Mouse (Mus musculus) stomach, embryonic 16.5 days (tissue): ENCODE measurements around the gene Sfswap. TPM values are rescaled to one million over a fixed set of nuclear protein-coding genes. Genes with fewer than 3 reads are reported as not detected.
"Not testable (repeated sequence)": the region's sequence is repeated elsewhere in the genome, so short reads cannot be mapped to it uniquely, and the experiment has no call there.

Experiments
- ATAC-seq: fragments of 200-750 bp; cut with Nextera tagmentation; 2 replicates; pipeline ENCODE4 v1.8.0; 2017; ENCODE audit warnings: moderate number of reproducible peaks, moderate TSS enrichment; ENCODE audit not compliant: insufficient read depth, low FRiP score
- H3K27ac ChIP-seq: fragments of 300-500 bp; sonication (generic); 2 replicates; pipeline ENCODE4 v1.5.1; 2014; ENCODE audit warnings: low read length
- H3K27me3 ChIP-seq: fragments of 300-500 bp; sonication (generic); 2 replicates; pipeline ENCODE4 v1.6.1; 2014; ENCODE audit warnings: low read length, control low read depth, mixed read lengths; ENCODE audit not compliant: control insufficient read depth, insufficient read depth
- H3K36me3 ChIP-seq: fragments of 300-500 bp; sonication (generic); 2 replicates; pipeline ENCODE4 v1.6.1; 2014; ENCODE audit warnings: low read length; ENCODE audit not compliant: control insufficient read depth, insufficient read depth
- H3K4me1 ChIP-seq: fragments of 300-500 bp; sonication (generic); 2 replicates; pipeline ENCODE4 v1.6.1; 2014; ENCODE audit warnings: low read length, control low read depth, mixed read lengths; ENCODE audit not compliant: control insufficient read depth, insufficient read depth
- H3K4me2 ChIP-seq: fragments of 300-500 bp; sonication (generic); 2 replicates; pipeline ENCODE4 v1.6.1; 2014; ENCODE audit warnings: low read depth, low read length, mixed read lengths
- H3K4me3 ChIP-seq: fragments of 300-500 bp; sonication (generic); replicated peaks from 2 replicates; pipeline ENCODE4 v1.5.1; 2014; ENCODE audit warnings: mild to moderate bottlenecking, low read length
- H3K9ac ChIP-seq: fragments of 300-500 bp; sonication (generic); 2 replicates; pipeline ENCODE4 v1.6.1; 2014; ENCODE audit warnings: low read length
- H3K9me3 ChIP-seq: fragments of 300-500 bp; sonication (generic); replicated peaks from 2 replicates; pipeline ENCODE4 v1.6.1; 2016; ENCODE audit warnings: low read length, control low read depth; ENCODE audit not compliant: control insufficient read depth
- WGBS: fragments of 180-500 bp; shearing (Covaris S2); extraction: QIAGEN DNeasy Blood & Tissue Kit; methylation state at CpG from one replicate; pipeline ENCODE4 v1.1.7; 2014; 5-methylcytosine and 5-hydroxymethylcytosine counted together
- polyA plus RNA-seq: library from polyadenylated mRNA; unstranded; fragments of >200 nt; fragmentation: Nextera tagmentation; extraction: Ambion mirVana; gene quantifications from 2 replicates; pipeline ENCODE4 v1.2.1, GENCODE M21; 2015

Sfswap gene
- polyA plus RNA-seq, 1 experiment from 2014 or later, result 35.5 TPM

DNA sequence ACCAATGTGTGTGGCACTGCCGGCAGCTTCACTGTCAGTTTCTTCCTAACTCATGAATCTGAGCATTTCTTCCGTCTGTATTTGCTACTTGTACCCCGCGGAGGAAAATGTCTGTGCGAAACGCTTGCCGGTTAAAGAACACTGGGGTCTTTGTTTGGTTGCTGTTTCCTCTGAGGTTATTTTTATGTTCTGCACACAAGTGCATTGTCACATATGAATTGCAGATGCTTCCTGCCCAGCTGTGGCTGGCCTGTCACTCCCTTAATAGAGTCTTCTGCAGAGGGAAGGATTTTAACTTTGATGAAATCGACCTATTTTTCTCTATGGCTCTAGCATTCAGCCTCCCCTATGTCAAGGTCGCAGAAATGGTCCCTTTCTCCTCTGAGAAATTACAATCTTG, 37.4 kb upstream of the Sfswap start:
- 58% methylated on average over 9 of the region's 9 CpGs for WGBS
- not testable (repeated sequence) for H3K4me2 ChIP-seq, H3K36me3 ChIP-seq, H3K9me3 ChIP-seq, H3K4me1 ChIP-seq, H3K27me3 ChIP-seq, ATAC-seq, H3K4me3 ChIP-seq, H3K9ac ChIP-seq
- H3K27ac ChIP-seq, result peak overlapping the region; percentile 47; the same call in 1 of the 2 replicates

GRCm38 (mm10) chr5:129465788-129466187, 35.2 kb upstream of the Sfswap start:
- H3K4me2 ChIP-seq, result no peak overlapping the region
- H3K9ac ChIP-seq, result no peak overlapping the region
- no peaks in the 10 kb centered on the region for H3K36me3 ChIP-seq
- no peaks in the 10 kb centered on the region for H3K9me3 ChIP-seq
- no peak overlapping the region for H3K4me3 ChIP-seq
- peaks cover under 1% of the 10 kb centered on the region; the same call in 1 of the 2 replicates for H3K4me1 ChIP-seq
- H3K27me3 ChIP-seq, result no peaks in the 10 kb centered on the region
- WGBS, result 66% methylated on average over 2 of the region's 2 CpGs
- no peak for ATAC-seq
- H3K27ac ChIP-seq, result no peak overlapping the region

DNA sequence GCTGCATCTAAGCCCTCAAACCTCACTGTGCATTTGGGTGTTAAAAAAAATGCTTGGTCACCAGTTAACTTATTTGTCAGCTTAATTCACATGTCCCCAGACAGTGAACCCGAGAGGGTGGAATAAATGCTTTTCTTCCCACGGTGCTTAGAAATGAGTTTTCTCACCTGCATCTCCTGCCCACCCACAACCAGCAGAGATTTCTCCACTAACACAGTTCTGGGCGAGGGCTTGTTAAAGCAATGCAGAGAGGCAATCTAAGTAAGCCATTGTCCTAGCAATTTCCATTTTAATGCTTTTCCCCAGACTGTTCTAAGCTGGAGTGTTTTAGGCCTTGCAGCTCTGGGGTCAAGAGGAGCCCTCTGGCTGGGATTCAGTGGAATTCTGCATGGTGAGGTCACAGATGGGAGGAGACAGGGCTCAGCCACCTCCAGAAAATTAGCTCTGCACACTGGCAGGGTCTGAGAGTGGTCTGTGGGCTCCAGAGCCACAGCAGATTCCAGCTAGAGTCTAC, 25.4 kb upstream of the Sfswap start:
- Histone ChIP-seq H3K27me3 (no peaks in the 10 kb centered on the region), H3K36me3 (no peaks in the 10 kb centered on the region), H3K9me3 (no peaks in the 10 kb centered on the region; the same call in 1 of the 2 replicates), H3K9ac (no peak overlapping the region), H3K4me2 (no peak overlapping the region), H3K27ac (no peak overlapping the region), H3K4me3 (no peak overlapping the region), H3K4me1 (no peaks in the 10 kb centered on the region)
- ATAC-seq, result no peak
- WGBS, result 74% methylated on average over 3 of the region's 3 CpGs

DNA sequence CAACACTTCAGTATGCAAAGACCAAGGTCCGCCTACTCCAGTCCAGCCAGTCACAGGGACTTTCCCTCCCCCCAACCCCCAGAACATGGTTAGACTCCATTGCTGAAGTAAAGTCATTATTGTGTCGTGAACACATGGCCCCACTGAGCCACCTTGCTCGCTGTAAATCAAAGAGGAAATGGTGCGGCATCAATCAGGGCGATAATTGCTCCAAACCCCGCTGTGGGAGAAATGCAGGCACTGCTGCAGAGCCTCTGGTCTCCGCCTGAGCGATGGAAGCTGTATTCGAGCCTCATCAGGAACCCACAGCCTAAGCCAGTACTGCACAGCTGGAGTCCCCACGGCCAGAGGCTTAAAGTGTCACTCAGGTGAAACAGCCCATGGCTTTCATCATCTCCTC, 11.1 kb upstream of the Sfswap start:
- no peak for ATAC-seq
- no peaks in the 10 kb centered on the region for H3K9me3 ChIP-seq
- no peak overlapping the region for H3K27ac ChIP-seq
- no peaks in the 10 kb centered on the region for H3K36me3 ChIP-seq
- H3K4me3 ChIP-seq, result no peak overlapping the region
- no peak overlapping the region for H3K9ac ChIP-seq
- WGBS, result 23% methylated on average over 10 of the region's 10 CpGs
- no peaks in the 10 kb centered on the region for H3K27me3 ChIP-seq
- H3K4me1 ChIP-seq, result no peaks in the 10 kb centered on the region
- no peak overlapping the region for H3K4me2 ChIP-seq

DNA sequence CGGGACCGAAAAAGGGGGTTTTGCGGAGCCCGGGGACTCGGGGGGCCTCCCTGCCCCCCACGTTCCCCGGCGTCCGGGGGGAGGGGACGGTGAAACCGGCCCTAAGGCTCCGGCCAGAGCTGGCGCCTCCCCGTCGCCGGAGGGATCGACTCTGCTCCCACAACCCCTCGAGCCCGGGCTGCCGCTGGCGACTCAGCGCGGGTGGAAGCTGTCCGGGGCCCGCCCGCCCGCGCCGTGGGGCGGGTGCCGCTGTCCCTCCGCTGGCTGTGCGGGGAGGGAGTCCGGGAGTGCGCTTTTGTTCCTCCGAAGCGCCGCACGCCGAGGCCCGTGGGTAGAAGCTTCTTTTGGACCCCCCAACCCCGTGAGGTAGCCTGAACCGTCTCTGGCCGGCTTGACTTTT, 650 bp downstream of the Sfswap start:
- Histone ChIP-seq H3K36me3 (peaks cover 9% of the 10 kb centered on the region; the same call in 1 of the 2 replicates), H3K4me3 (peak overlapping the region; percentile 95), H3K27me3 (no peaks in the 10 kb centered on the region), H3K4me2 (peak overlapping the region; percentile 95), H3K4me1 (peaks cover 13% of the 10 kb centered on the region), H3K9me3 (no peaks in the 10 kb centered on the region), H3K9ac (peak overlapping the region; percentile 95), H3K27ac (peak overlapping the region; percentile 60; the same call in 1 of the 2 replicates)
- peak; percentile 42; the same call in 1 of the 2 replicates for ATAC-seq
- under 1% methylated on average over 44 of the region's 44 CpGs for WGBS

GRCm38 (mm10) chr5:129506886-129507285, 5.9 kb downstream of the Sfswap start:
- Histone ChIP-seq H3K4me2 (no peak overlapping the region), H3K36me3 (peaks cover 25% of the 10 kb centered on the region), H3K4me1 (peaks cover 9% of the 10 kb centered on the region), H3K9ac (no peak overlapping the region), H3K27ac (no peak overlapping the region), H3K4me3 (no peak overlapping the region), H3K27me3 (no peaks in the 10 kb centered on the region), H3K9me3 (no peaks in the 10 kb centered on the region)
- no peak for ATAC-seq
- WGBS, result 91% methylated on average over 4 of the region's 4 CpGs

GRCm38 (mm10) chr5:129518180-129518579, 17.2 kb downstream of the Sfswap start:
- Histone ChIP-seq H3K27me3 (no peaks in the 10 kb centered on the region), H3K36me3 (peaks cover 27% of the 10 kb centered on the region), H3K9me3 (no peaks in the 10 kb centered on the region), H3K4me3 (no peak overlapping the region), H3K4me2 (no peak overlapping the region), H3K4me1 (no peaks in the 10 kb centered on the region), H3K27ac (no peak overlapping the region), H3K9ac (no peak overlapping the region)
- no peak for ATAC-seq
- WGBS, result 91% methylated on average over 4 of the region's 4 CpGs

GRCm38 (mm10) chr5:129518786-129519185, 17.8 kb downstream of the Sfswap start:
- Histone ChIP-seq H3K36me3 (peaks cover 27% of the 10 kb centered on the region), H3K9me3 (no peaks in the 10 kb centered on the region), H3K4me2 (no peak overlapping the region), H3K4me1 (no peaks in the 10 kb centered on the region), H3K9ac (no peak overlapping the region), H3K27me3 (no peaks in the 10 kb centered on the region), H3K4me3 (no peak overlapping the region), H3K27ac (no peak overlapping the region)
- whole genome bisulfite sequencing, result 85% methylated on average over 1 of the region's 1 CpGs
- no peak for ATAC-seq

DNA sequence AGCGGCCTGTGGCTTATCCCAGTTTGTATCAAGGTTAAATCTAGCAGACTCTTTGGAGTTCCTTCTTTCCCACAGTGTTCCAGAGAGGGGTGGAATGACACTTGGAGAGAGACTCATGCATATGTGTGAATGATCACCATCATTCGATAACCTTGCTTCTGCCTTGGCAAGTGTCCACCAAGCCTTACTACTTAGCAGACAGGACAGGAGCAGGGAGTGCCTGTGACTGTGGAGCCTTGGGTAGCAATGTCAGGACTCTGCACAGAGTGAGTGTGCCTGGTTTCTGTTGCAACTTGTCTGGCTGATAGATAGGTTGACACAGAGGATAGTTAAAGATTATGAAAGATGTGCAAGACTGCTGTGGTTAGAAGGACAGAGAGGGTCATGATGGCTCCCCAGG, 18.6 kb downstream of the Sfswap start:
- Histone ChIP-seq H3K4me1 (no peaks in the 10 kb centered on the region), H3K9ac (no peak overlapping the region), H3K4me2 (no peak overlapping the region), H3K4me3 (no peak overlapping the region), H3K36me3 (peaks cover 22% of the 10 kb centered on the region), H3K9me3 (no peaks in the 10 kb centered on the region), H3K27ac (no peak overlapping the region), H3K27me3 (no peaks in the 10 kb centered on the region)
- WGBS, result 92% methylated on average over 2 of the region's 2 CpGs
- no peak for ATAC-seq
